In genomic region chr4:118394505-118394904, GRCm38 (mm10) we compare ENCODE assay signal across 25 mouse cellular contexts. TPM values are rescaled to one million over a fixed set of nuclear protein-coding genes. Genes with fewer than 3 reads are reported as not detected.
DNase-seq lines count a peak whose midpoint lies in the region; ATAC-seq and TF ChIP-seq lines count a peak whose summit lies in the region.
"Had no signal": no experiment of that assay in that cellular context is flagged by ENCODE, and none has a peak within 500 bp of the region (broad histone marks: within the 10 kb centered on the region; RNA-seq: fewer than 3 reads in every experiment).

No protein-coding gene starts in this region.

- no peak for ATAC-seq in lung, postnatal 0 days
- ATAC-seq in heart, embryonic 14.5 days (ENCODE audit: insufficient number of reproducible peaks, insufficient read depth, low FRiP score, low read depth): peak; percentile 72
- ATAC-seq: forebrain, embryonic 16.5 days; inflammation-experienced regulatory T-cells, adult 6 months had no signal

- no peak overlapping the region for H3K4me3 ChIP-seq in gastrocnemius, adult 2 months
- H3K4me3 ChIP-seq in lung, postnatal 0 days (ENCODE audit: low read depth, low read length): no peak overlapping the region
- no peak overlapping the region for H3K4me3 ChIP-seq in heart, embryonic 14.5 days (ENCODE audit: control insufficient read depth in 1 of 2, insufficient read depth in 1 of 2, low read depth in 1 of 2, low read length in 2 of 2)
- H3K4me3 ChIP-seq: embryonic facial prominence, embryonic 10.5 days; lung, embryonic 15.5 days; midbrain, embryonic 10.5 days; neural tube, embryonic 15.5 days had no signal

- H3K27me3 ChIP-seq in lung, postnatal 0 days (replicated peaks; ENCODE audit: insufficient read depth, low read length): no peaks in the 10 kb centered on the region
- H3K27me3 ChIP-seq in heart, embryonic 14.5 days (ENCODE audit: control insufficient read depth, insufficient read depth, low read length): no peaks in the 10 kb centered on the region
- H3K27me3 ChIP-seq: lung, embryonic 15.5 days; neural tube, embryonic 15.5 days had no signal

- no peak for TF ChIP-seq CTCF in gastrocnemius, adult 2 months (IDR thresholded peaks at IDR 0.05)
- no peak for TF ChIP-seq CTCF in lung, postnatal 0 days (IDR thresholded peaks at IDR 0.05)

- intact Hi-C loops in gastrocnemius, adult 2 months (cut with DNase I): no loop called here

- no peaks in the 10 kb centered on the region for H3K9me3 ChIP-seq in lung, postnatal 0 days (ENCODE audit: low read length)
- no peaks in the 10 kb centered on the region for H3K9me3 ChIP-seq in heart, embryonic 14.5 days (ENCODE audit: control insufficient read depth, low read length)
- H3K9me3 ChIP-seq: embryonic facial prominence, embryonic 10.5 days; lung, embryonic 15.5 days; midbrain, embryonic 10.5 days; neural tube, embryonic 15.5 days had no signal

- no peak overlapping the region for H3K9ac ChIP-seq in lung, postnatal 0 days (replicated peaks; ENCODE audit: low read depth)
- H3K9ac ChIP-seq in heart, embryonic 14.5 days (ENCODE audit: low read length): peak overlapping the region; percentile 52
- H3K9ac ChIP-seq: hindbrain, embryonic 14.5 days; lung, embryonic 15.5 days; neural tube, embryonic 15.5 days had no signal

- 67% methylated on average over 6 of the region's 6 CpGs for WGBS in lung, postnatal 0 days
- 22% methylated on average over 6 of the region's 6 CpGs for WGBS in heart, embryonic 14.5 days

- peaks cover 48% of the 10 kb centered on the region for H3K36me3 ChIP-seq in lung, postnatal 0 days (ENCODE audit: insufficient read depth, low read length)
- H3K36me3 ChIP-seq in heart, embryonic 14.5 days (ENCODE audit: control insufficient read depth, insufficient read depth, low read length): peaks cover 88% of the 10 kb centered on the region

- no peak overlapping the region for H3K27ac ChIP-seq in gastrocnemius, adult 2 months
- H3K27ac ChIP-seq in lung, postnatal 0 days (ENCODE audit: low read length): peak overlapping the region; percentile 15; the same call in 1 of the 2 replicates
- H3K27ac ChIP-seq in heart, embryonic 14.5 days (replicated peaks in 1 of 2; ENCODE audit: control insufficient read depth in 1 of 2, insufficient read depth in 1 of 2, low read depth in 2 of 2, low read length in 2 of 2): peak overlapping the region; percentile 83
- H3K27ac ChIP-seq: embryonic facial prominence, embryonic 10.5 days; hindbrain, embryonic 14.5 days; kidney, postnatal 0 days; lung, embryonic 15.5 days; macrophage; midbrain, embryonic 10.5 days; neural tube, embryonic 15.5 days had no signal

- DNase-seq in gastrocnemius, adult 2 months: peak; percentile 3
- DNase-seq in gastrocnemius, postnatal 10 days: no peak
- DNase-seq in lung, postnatal 0 days (ENCODE audit: low spot score): no peak
- DNase-seq in lung, postnatal 4 days: no peak
- no peak for DNase-seq in urinary bladder, postnatal 10 days (ENCODE audit: low spot score)
- no peak for DNase-seq in adrenal gland, adult 18-20 months (ENCODE audit: low spot score in 2 of 2)
- DNase-seq in adrenal gland, adult 8-10 months: no peak
- DNase-seq: cerebellum, adult 11-12 months; cerebellum, postnatal 10 days; gastrocnemius, postnatal 25 days; kidney, adult 18-20 months; left cerebral cortex, postnatal 4 days; right cerebral cortex, adult 18-20 months; right cerebral cortex, postnatal 4 days; thymus, postnatal 36 days had no signal

- H3K4me2 ChIP-seq in lung, postnatal 0 days (replicated peaks; ENCODE audit: low read depth, low read length): no peak overlapping the region
- no peak overlapping the region; the same call in 1 of the 2 replicates for H3K4me2 ChIP-seq in heart, embryonic 14.5 days (ENCODE audit: low read length)
- H3K4me2 ChIP-seq: hindbrain, embryonic 14.5 days; lung, embryonic 15.5 days; neural tube, embryonic 15.5 days had no signal

- 0 out of 2 replicates have a peak, but pooled peaks cover 3% of the 10 kb centered on the region for H3K4me1 ChIP-seq in lung, postnatal 0 days (ENCODE audit: insufficient read depth, low read depth, low read length)
- peaks cover 15 to 21% of the 10 kb centered on the region in 2 experiments for H3K4me1 ChIP-seq in heart, embryonic 14.5 days (ENCODE audit: control insufficient read depth in 2 of 2, insufficient read depth in 2 of 2, low read length in 2 of 2)
- H3K4me1 ChIP-seq: embryonic facial prominence, embryonic 10.5 days; lung, embryonic 15.5 days; midbrain, embryonic 10.5 days; neural tube, embryonic 15.5 days had no signal

- no peak for TF ChIP-seq EP300 in lung, postnatal 0 days (IDR thresholded peaks at IDR 0.05)

RNA-seq across cellular contexts. Expression of gene Szt2, which starts 14.6 kb away (rescaled TPM):
- 1 to 10 TPM; 6.0 to 9.0 TPM for total RNA-seq in gastrocnemius, adult 2 months (2021)
- 10 to 100 TPM in 1 of 2 experiments, 1 to 10 TPM in 1; 9.6 to 13.4 TPM for total RNA-seq in gastrocnemius, postnatal 10 days (2021)
- 6.1 TPM in 2 replicates for polyA plus RNA-seq in lung, postnatal 0 days (2015; fragmentation: Nextera tagmentation; extraction: Ambion mirVana)
- 7.1 and 7.6 TPM in 2 replicates for polyA plus RNA-seq in heart, embryonic 14.5 days (2014; fragmentation: Nextera tagmentation; extraction: Ambion mirVana)
- total RNA-seq in adrenal gland, adult 18-20 months (2021): 10 to 100 TPM; 13.9 to 19.2 TPM
- 10 to 100 TPM; 22.4 to 45.1 (median 31.7) TPM for total RNA-seq in adrenal gland, adult 8-10 months (2022)

RNA-seq across cellular contexts. Expression of gene Med8, which starts 14.6 kb away (rescaled TPM):
- total RNA-seq in gastrocnemius, adult 2 months (2021): 10 to 100 TPM; 36.5 to 37.9 TPM
- 10 to 100 TPM; 37.8 to 38.0 TPM for total RNA-seq in gastrocnemius, postnatal 10 days (2021)
- polyA plus RNA-seq in lung, postnatal 0 days (2015; fragmentation: Nextera tagmentation; extraction: Ambion mirVana): 90.5 and 95.8 TPM in 2 replicates
- 63.6 and 69.4 TPM in 2 replicates for polyA plus RNA-seq in heart, embryonic 14.5 days (2014; fragmentation: Nextera tagmentation; extraction: Ambion mirVana)
- total RNA-seq in adrenal gland, adult 18-20 months (2021): 10 to 100 TPM; 62.3 to 68.5 TPM
- 10 to 100 TPM; 61.3 to 67.6 (median 66.8) TPM for total RNA-seq in adrenal gland, adult 8-10 months (2022)

RNA-seq across cellular contexts. Expression of gene Elovl1, which starts 33.4 kb away (rescaled TPM):
- total RNA-seq in gastrocnemius, adult 2 months (2021): 1 to 10 TPM; 6.8 to 8.0 TPM
- total RNA-seq in gastrocnemius, postnatal 10 days (2021): 10 to 100 TPM; 20.2 to 28.3 TPM
- 351 and 356 TPM in 2 replicates for polyA plus RNA-seq in lung, postnatal 0 days (2015; fragmentation: Nextera tagmentation; extraction: Ambion mirVana)
- polyA plus RNA-seq in heart, embryonic 14.5 days (2014; fragmentation: Nextera tagmentation; extraction: Ambion mirVana): 60.2 and 60.3 TPM in 2 replicates
- 10 to 100 TPM; 61.2 to 86.0 TPM for total RNA-seq in adrenal gland, adult 18-20 months (2021)
- total RNA-seq in adrenal gland, adult 8-10 months (2022): 100 to 1,000 TPM in 2 of 4 experiments, 10 to 100 TPM in 2; 73.8 to 108 (median 99.3) TPM

RNA-seq across cellular contexts. Expression of gene Cdc20, which starts 42.6 kb away (rescaled TPM):
- under 1 TPM; 0.20 to 0.23 TPM for total RNA-seq in gastrocnemius, adult 2 months (2021)
- 10 to 100 TPM; 12.1 to 14.7 TPM for total RNA-seq in gastrocnemius, postnatal 10 days (2021)
- polyA plus RNA-seq in lung, postnatal 0 days (2015; fragmentation: Nextera tagmentation; extraction: Ambion mirVana): 16.5 and 20.2 TPM in 2 replicates
- polyA plus RNA-seq in heart, embryonic 14.5 days (2014; fragmentation: Nextera tagmentation; extraction: Ambion mirVana): 150 and 165 TPM in 2 replicates
- total RNA-seq in adrenal gland, adult 18-20 months (2021): 1 to 10 TPM; 1.6 to 2.9 TPM
- 1 to 10 TPM; 2.7 to 4.8 (median 3.8) TPM for total RNA-seq in adrenal gland, adult 8-10 months (2022)
